Mouse (Mus musculus) lung, embryonic 15.5 days (tissue): ENCODE measurements around the gene Fastkd1. TPM values are rescaled to one million over a fixed set of nuclear protein-coding genes. Genes with fewer than 3 reads are reported as not detected.

Experiments used
- ATAC-seq: fragments of 200-750 bp; cut with Nextera tagmentation; 2 replicates; pipeline ENCODE4 v1.8.0; 2017; ENCODE audit warnings: moderate number of reproducible peaks, borderline replicate concordance; ENCODE audit not compliant: low FRiP score, low TSS enrichment; ENCODE audit errors: extremely low read depth
- H3K27ac ChIP-seq: fragments of 300-500 bp; sonication (generic); 2 replicates; pipeline ENCODE4 v1.5.1; 2015; ENCODE audit warnings: moderate library complexity, mild to moderate bottlenecking, inconsistent platforms
- H3K27me3 ChIP-seq: fragments of 300-500 bp; sonication (generic); 2 replicates; pipeline ENCODE4 v1.6.1; 2015; ENCODE audit warnings: inconsistent platforms
- H3K36me3 ChIP-seq: fragments of 300-500 bp; sonication (generic); 2 replicates; pipeline ENCODE4 v1.6.1; 2015; ENCODE audit warnings: inconsistent platforms
- H3K4me1 ChIP-seq: fragments of 300-500 bp; sonication (generic); 2 replicates; pipeline ENCODE4 v1.6.1; 2015; ENCODE audit warnings: inconsistent platforms
- H3K4me2 ChIP-seq: fragments of 300-500 bp; sonication (generic); 2 replicates; pipeline ENCODE4 v1.6.1; 2015; ENCODE audit warnings: inconsistent platforms, mild to moderate bottlenecking, moderate library complexity
- H3K4me3 ChIP-seq: fragments of 300-500 bp; sonication (generic); 2 replicates; pipeline ENCODE4 v1.5.1; 2015; ENCODE audit warnings: mild to moderate bottlenecking, inconsistent platforms
- H3K9ac ChIP-seq: fragments of 300-500 bp; sonication (generic); 2 replicates; pipeline ENCODE4 v1.6.1; 2015; ENCODE audit warnings: inconsistent platforms
- H3K9me3 ChIP-seq: fragments of 300-500 bp; sonication (generic); 2 replicates; pipeline ENCODE4 v1.6.1; 2016; ENCODE audit warnings: inconsistent platforms
- WGBS: fragments of 180-500 bp; shearing (Covaris S2); methylation state at CpG from one replicate; pipeline ENCODE4 v1.1.7; 2015; 5-methylcytosine and 5-hydroxymethylcytosine counted together
- polyA plus RNA-seq: library from polyadenylated mRNA; unstranded; fragments of >200 nt; fragmentation: Nextera tagmentation; extraction: Ambion mirVana; gene quantifications from 2 replicates; pipeline ENCODE4 v1.2.1, GENCODE M21; 2015

Gene Fastkd1
- 9.1 TPM in 2 replicates for polyA plus RNA-seq

GRCm38 (mm10) chr2:69712981-69713625 lies at the start of gene Fastkd1:
TSS of gene Fastkd1 (minus strand) at chr2:69713516.
- Histone ChIP-seq H3K27ac (peak within 1 kb of the TSS; percentile 79), H3K9me3 (no peaks in the 10 kb centered on the region), H3K36me3 (no peaks in the 10 kb centered on the region), H3K4me2 (peak within 1 kb of the TSS; percentile 70), H3K4me1 (peaks cover 2% of the 10 kb centered on the region; the same call in 1 of the 2 replicates), H3K27me3 (no peaks in the 10 kb centered on the region), H3K4me3 (peak within 1 kb of the TSS; percentile 79), H3K9ac (peak within 1 kb of the TSS; percentile 68)
- under 1% methylated on average over 39 of the region's 39 CpGs for WGBS
- ATAC-seq, result peak; percentile 99

- no peaks in the 10 kb centered on the region for H3K4me1 ChIP-seq
- no peak overlapping the region for H3K4me3 ChIP-seq
- ATAC-seq, result no peak
- no peaks in the 10 kb centered on the region for H3K36me3 ChIP-seq
- H3K27ac ChIP-seq, result no peak overlapping the region
- H3K9ac ChIP-seq, result no peak overlapping the region
- H3K27me3 ChIP-seq, result no peaks in the 10 kb centered on the region
- H3K4me2 ChIP-seq, result no peak overlapping the region
- 80% methylated on average over 5 of the region's 5 CpGs for WGBS
- H3K9me3 ChIP-seq, result no peaks in the 10 kb centered on the region
Observed at GRCm38 (mm10) chr2:69760980-69761379, 47.7 kb upstream of the Fastkd1 start.

- Histone ChIP-seq H3K27ac (no peak overlapping the region), H3K4me2 (no peak overlapping the region), H3K9ac (no peak overlapping the region), H3K4me1 (no peaks in the 10 kb centered on the region), H3K36me3 (peaks cover 66% of the 10 kb centered on the region), H3K27me3 (no peaks in the 10 kb centered on the region), H3K9me3 (no peaks in the 10 kb centered on the region), H3K4me3 (no peak overlapping the region)
- WGBS, result 95% methylated on average over 1 of the region's 1 CpGs
- ATAC-seq, result no peak
Observed at GRCm38 (mm10) chr2:69745091-69745490, 31.8 kb upstream of the Fastkd1 start.

GRCm38 (mm10) chr2:69723519-69723825 lies 10.2 kb upstream of the Fastkd1 start:
- peak overlapping the region; percentile 62 for H3K4me2 ChIP-seq
- ATAC-seq, result no peak; the same call in 1 of the 2 replicates
- H3K27me3 ChIP-seq, result no peaks in the 10 kb centered on the region; the same call in 1 of the 2 replicates
- under 1% methylated on average over 13 of the region's 13 CpGs for WGBS
- no peaks in the 10 kb centered on the region for H3K36me3 ChIP-seq
- H3K27ac ChIP-seq, result peak overlapping the region; percentile 88
- H3K4me1 ChIP-seq, result peaks cover 10% of the 10 kb centered on the region
- H3K4me3 ChIP-seq, result peak overlapping the region; percentile 90
- no peaks in the 10 kb centered on the region for H3K9me3 ChIP-seq
- peak overlapping the region; percentile 90 for H3K9ac ChIP-seq

DNA sequence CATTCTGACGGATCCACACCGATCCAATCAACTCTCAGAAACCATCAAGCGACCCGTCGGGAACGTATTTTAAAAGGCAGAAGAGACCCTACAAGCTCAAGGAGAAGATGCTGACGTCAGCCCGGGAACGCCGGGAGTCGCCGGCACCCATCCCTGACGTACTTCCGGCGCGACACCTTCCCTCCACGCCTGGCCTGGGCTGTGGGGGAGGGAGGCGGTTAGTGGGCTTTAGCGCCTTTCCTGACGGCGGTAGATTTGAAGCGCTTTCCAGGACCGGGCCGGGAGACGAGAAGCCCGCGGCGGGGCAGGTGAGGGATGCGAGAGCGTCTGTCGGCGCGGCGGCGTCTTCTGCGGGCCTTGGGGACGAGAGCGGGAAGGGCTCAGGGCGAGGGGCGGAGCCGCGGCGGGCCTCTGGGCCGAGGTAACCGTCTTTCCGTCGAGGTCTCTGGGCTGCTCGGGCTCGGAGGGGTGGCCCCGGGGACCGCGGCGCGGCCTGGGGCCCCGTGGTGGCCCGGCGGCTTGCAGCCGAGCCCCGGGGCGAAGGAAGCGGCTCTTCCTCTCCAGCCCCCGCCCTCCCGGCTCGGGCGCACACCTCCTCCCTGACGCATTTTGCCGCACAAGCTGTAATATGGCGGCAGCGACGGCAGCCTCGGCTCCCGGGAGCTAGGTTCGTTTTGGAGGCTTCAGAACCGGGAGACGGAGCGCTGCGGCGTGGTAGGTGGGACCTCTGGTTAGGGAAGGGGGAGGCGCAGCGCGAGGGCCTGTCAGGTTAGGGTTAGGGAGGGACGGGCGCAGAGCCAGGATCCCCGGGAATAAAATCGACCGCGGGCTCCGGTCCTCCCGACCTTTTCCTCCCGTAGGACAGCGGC lies 9.6 kb upstream of the Fastkd1 start:
- H3K9me3 ChIP-seq, result no peaks in the 10 kb centered on the region
- peak; percentile 93 for ATAC-seq
- peak overlapping the region; percentile 88 for H3K27ac ChIP-seq
- H3K4me2 ChIP-seq, result peak overlapping the region; percentile 62
- H3K36me3 ChIP-seq, result no peaks in the 10 kb centered on the region
- H3K4me1 ChIP-seq, result peaks cover 10% of the 10 kb centered on the region
- no peaks in the 10 kb centered on the region; the same call in 1 of the 2 replicates for H3K27me3 ChIP-seq
- H3K9ac ChIP-seq, result peak overlapping the region; percentile 90
- WGBS, result under 1% methylated on average over 91 of the region's 91 CpGs
- peak overlapping the region; percentile 90 for H3K4me3 ChIP-seq

GRCm38 (mm10) chr2:69722273-69722649 lies 8.9 kb upstream of the Fastkd1 start, which contains the start of gene Ppig:
TSS of gene Ppig (plus strand) at chr2:69722545.
- peak within 1 kb of the TSS; percentile 90 for H3K9ac ChIP-seq
- H3K27me3 ChIP-seq, result no peaks in the 10 kb centered on the region; the same call in 1 of the 2 replicates
- H3K4me3 ChIP-seq, result peak within 1 kb of the TSS; percentile 90
- H3K36me3 ChIP-seq, result no peaks in the 10 kb centered on the region
- 4% methylated on average over 12 of the region's 12 CpGs for WGBS
- peaks cover 10% of the 10 kb centered on the region for H3K4me1 ChIP-seq
- H3K9me3 ChIP-seq, result no peaks in the 10 kb centered on the region
- ATAC-seq, result no peak
- H3K4me2 ChIP-seq, result peak within 1 kb of the TSS; percentile 62
- peak within 1 kb of the TSS; percentile 88 for H3K27ac ChIP-seq

DNA sequence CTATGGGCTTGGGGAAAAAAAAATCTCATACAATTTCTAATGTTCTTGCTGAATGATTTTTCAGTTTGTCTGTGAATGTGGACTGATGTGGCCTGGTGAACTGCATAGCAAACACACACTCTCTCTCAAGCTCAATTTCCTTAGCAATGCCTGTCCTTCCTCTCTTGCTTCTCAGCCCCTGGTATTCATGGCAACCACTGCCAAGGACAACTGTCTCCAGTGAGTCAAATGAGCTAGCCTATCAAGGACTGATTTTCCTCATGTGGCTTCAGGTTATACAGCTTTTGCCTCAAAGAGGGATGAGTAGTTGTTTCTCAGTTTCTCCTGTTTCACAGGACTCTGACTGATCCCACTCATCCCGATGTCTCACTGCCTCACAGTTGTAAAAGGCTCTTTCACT lies 5.8 kb upstream of the Fastkd1 start:
- no peak overlapping the region for H3K4me3 ChIP-seq
- no peak overlapping the region for H3K4me2 ChIP-seq
- no peaks in the 10 kb centered on the region; the same call in 1 of the 2 replicates for H3K27me3 ChIP-seq
- H3K9me3 ChIP-seq, result no peaks in the 10 kb centered on the region
- H3K27ac ChIP-seq, result no peak overlapping the region
- peaks cover 2% of the 10 kb centered on the region for H3K4me1 ChIP-seq
- H3K9ac ChIP-seq, result no peak overlapping the region
- 90% methylated on average over 1 of the region's 1 CpGs for WGBS
- H3K36me3 ChIP-seq, result no peaks in the 10 kb centered on the region
- ATAC-seq, result no peak

- Histone ChIP-seq H3K9me3 (no peaks in the 10 kb centered on the region), H3K4me3 (no peak overlapping the region), H3K9ac (no peak overlapping the region), H3K27ac (no peak overlapping the region), H3K27me3 (no peaks in the 10 kb centered on the region; the same call in 1 of the 2 replicates), H3K4me1 (peaks cover 2% of the 10 kb centered on the region; the same call in 1 of the 2 replicates), H3K4me2 (no peak overlapping the region), H3K36me3 (no peaks in the 10 kb centered on the region)
- WGBS, result 66% methylated on average over 3 of the region's 3 CpGs
- no peak for ATAC-seq
Observed at GRCm38 (mm10) chr2:69716483-69716882, 3.2 kb upstream of the Fastkd1 start.

DNA sequence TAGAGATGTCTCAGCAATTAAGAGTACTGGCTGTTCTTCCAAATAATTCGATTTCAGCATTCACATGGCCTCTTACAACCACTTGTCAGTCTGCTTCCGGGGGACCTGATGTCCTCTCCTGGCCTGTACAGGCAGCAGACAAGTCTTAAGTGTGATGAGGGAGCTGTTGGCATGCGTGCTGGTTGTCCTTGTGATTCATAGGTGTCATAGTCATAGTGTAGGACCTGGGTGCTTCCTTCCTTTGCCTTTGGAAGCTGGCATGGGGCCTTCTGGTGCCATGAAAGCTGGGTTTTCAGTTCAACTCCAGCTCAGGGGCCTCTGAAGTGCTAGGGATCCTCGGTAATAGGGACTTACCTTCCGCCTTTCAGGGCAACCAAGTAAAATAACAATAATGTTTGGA lies 810 bp upstream of the Fastkd1 start:
- Histone ChIP-seq H3K36me3 (no peaks in the 10 kb centered on the region), H3K4me2 (no peak overlapping the region), H3K27me3 (no peaks in the 10 kb centered on the region), H3K9ac (no peak overlapping the region), H3K27ac (no peak overlapping the region), H3K4me1 (peaks cover 2% of the 10 kb centered on the region; the same call in 1 of the 2 replicates), H3K4me3 (no peak overlapping the region), H3K9me3 (no peaks in the 10 kb centered on the region)
- ATAC-seq, result no peak
- 73% methylated on average over 5 of the region's 5 CpGs for WGBS

GRCm38 (mm10) chr2:69713626-69714014 lies 304 bp upstream of the Fastkd1 start:
- no peak for ATAC-seq
- Histone ChIP-seq H3K27me3 (no peaks in the 10 kb centered on the region), H3K36me3 (no peaks in the 10 kb centered on the region), H3K4me2 (peak overlapping the region; percentile 70), H3K9ac (no peak overlapping the region), H3K4me1 (peaks cover 2% of the 10 kb centered on the region; the same call in 1 of the 2 replicates), H3K27ac (no peak overlapping the region), H3K4me3 (peak overlapping the region; percentile 79), H3K9me3 (no peaks in the 10 kb centered on the region)
- WGBS, result 25% methylated on average over 4 of the region's 4 CpGs

GRCm38 (mm10) chr2:69712171-69712570 lies 1.1 kb downstream of the Fastkd1 start:
- Histone ChIP-seq H3K4me2 (peak overlapping the region; percentile 70; the same call in 1 of the 2 replicates), H3K27ac (no peak overlapping the region), H3K9me3 (no peaks in the 10 kb centered on the region), H3K4me1 (peaks cover 2% of the 10 kb centered on the region; the same call in 1 of the 2 replicates), H3K27me3 (no peaks in the 10 kb centered on the region), H3K4me3 (peak overlapping the region; percentile 79; the same call in 1 of the 2 replicates), H3K9ac (no peak overlapping the region), H3K36me3 (0 out of 2 replicates have a peak, but pooled peaks cover 3% of the 10 kb centered on the region)
- no peak for ATAC-seq
- WGBS, result 79% methylated on average over 14 of the region's 14 CpGs

GRCm38 (mm10) chr2:69700446-69700845 lies 12.9 kb downstream of the Fastkd1 start:
- Histone ChIP-seq H3K27ac (no peak overlapping the region), H3K27me3 (no peaks in the 10 kb centered on the region), H3K4me3 (no peak overlapping the region), H3K4me1 (no peaks in the 10 kb centered on the region), H3K36me3 (peaks cover 23% of the 10 kb centered on the region), H3K9me3 (no peaks in the 10 kb centered on the region), H3K9ac (no peak overlapping the region), H3K4me2 (no peak overlapping the region)
- no peak for ATAC-seq
- WGBS, result 91% methylated on average over 8 of the region's 8 CpGs
